27 mouse cellular contexts compared by ENCODE assay signal in the genomic region with DNA sequence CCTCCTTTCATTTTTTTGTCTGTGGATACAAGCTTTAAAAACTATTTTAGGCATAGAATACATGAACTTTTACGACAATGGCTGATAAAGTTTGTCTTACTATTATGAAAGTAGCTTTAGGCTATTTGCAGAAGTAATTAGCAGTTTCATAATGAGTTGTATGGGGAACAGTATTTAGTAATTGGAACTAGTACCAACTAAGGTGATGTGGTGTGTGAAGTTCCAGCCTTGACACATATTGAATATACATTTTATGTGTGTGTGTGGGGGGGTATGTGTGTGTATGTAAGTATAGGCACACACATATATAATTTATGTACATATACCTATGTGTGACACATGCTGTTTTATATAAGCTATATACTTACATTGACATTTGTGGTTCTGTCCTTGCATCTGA.
"Had no signal": no experiment of that assay in that cellular context is flagged by ENCODE, and none has a peak within 500 bp of the region (broad histone marks: within the 10 kb centered on the region; RNA-seq: fewer than 3 reads in every experiment).

No protein-coding gene starts in this region.

- H3K27me3 ChIP-seq: heart, embryonic 12.5 days; hindbrain, embryonic 12.5 days; intestine, embryonic 15.5 days; kidney, embryonic 15.5 days; limb, embryonic 12.5 days; liver, embryonic 13.5 days had no signal

- H3K4me1 ChIP-seq: heart, embryonic 10.5 days; hindbrain, embryonic 10.5 days; hindbrain, embryonic 12.5 days; intestine, embryonic 15.5 days; kidney, embryonic 15.5 days; limb, embryonic 10.5 days; limb, embryonic 12.5 days; liver, embryonic 13.5 days had no signal

- ATAC-seq: hindbrain, embryonic 16.5 days; inflammation-experienced regulatory T-cells, adult 6 months; intestine, embryonic 15.5 days; intestine, postnatal 0 days had no signal

- H3K4me3 ChIP-seq: heart, embryonic 10.5 days; heart, embryonic 12.5 days; hindbrain, embryonic 10.5 days; hindbrain, embryonic 12.5 days; intestine, embryonic 15.5 days; kidney, embryonic 15.5 days; layer of hippocampus, adult 2 months; left cerebral cortex, adult 2 months; limb, embryonic 10.5 days; limb, embryonic 12.5 days; liver, embryonic 13.5 days had no signal

- DNase-seq: gastrocnemius, postnatal 14 days; gastrocnemius, postnatal 36 days; heart, adult 18-20 months; heart, postnatal 10 days; heart, postnatal 4 days; kidney, adult 18-20 months; kidney, adult 8-10 months; kidney, postnatal 14 days; kidney, postnatal 36 days; liver; liver, embryonic 13.5 days had no signal

- H3K27ac ChIP-seq: heart, embryonic 10.5 days; hindbrain, embryonic 10.5 days; hindbrain, embryonic 12.5 days; hindbrain, embryonic 14.5 days; intestine, embryonic 15.5 days; kidney, embryonic 15.5 days; kidney, postnatal 0 days; layer of hippocampus, adult 2 months; left cerebral cortex, adult 2 months; limb, embryonic 10.5 days; limb, embryonic 12.5 days; liver, embryonic 13.5 days had no signal

- H3K9ac ChIP-seq: heart, embryonic 12.5 days; hindbrain, embryonic 12.5 days; hindbrain, embryonic 14.5 days; intestine, embryonic 15.5 days; kidney, embryonic 15.5 days; limb, embryonic 12.5 days; liver, embryonic 13.5 days had no signal

- H3K36me3 ChIP-seq: heart, embryonic 10.5 days; heart, embryonic 12.5 days; hindbrain, embryonic 10.5 days; hindbrain, embryonic 12.5 days; intestine, embryonic 15.5 days; kidney, embryonic 15.5 days; limb, embryonic 10.5 days; limb, embryonic 12.5 days; liver, embryonic 13.5 days had no signal

- H3K9me3 ChIP-seq: heart, embryonic 10.5 days; heart, embryonic 12.5 days; hindbrain, embryonic 10.5 days; hindbrain, embryonic 12.5 days; intestine, embryonic 15.5 days; kidney, embryonic 15.5 days; limb, embryonic 10.5 days; limb, embryonic 12.5 days; liver, embryonic 13.5 days had no signal

- H3K4me2 ChIP-seq: heart, embryonic 12.5 days; hindbrain, embryonic 12.5 days; hindbrain, embryonic 14.5 days; intestine, embryonic 15.5 days; kidney, embryonic 15.5 days; limb, embryonic 12.5 days; liver, embryonic 11.5 days; liver, embryonic 13.5 days had no signal
